In the genomic region with DNA sequence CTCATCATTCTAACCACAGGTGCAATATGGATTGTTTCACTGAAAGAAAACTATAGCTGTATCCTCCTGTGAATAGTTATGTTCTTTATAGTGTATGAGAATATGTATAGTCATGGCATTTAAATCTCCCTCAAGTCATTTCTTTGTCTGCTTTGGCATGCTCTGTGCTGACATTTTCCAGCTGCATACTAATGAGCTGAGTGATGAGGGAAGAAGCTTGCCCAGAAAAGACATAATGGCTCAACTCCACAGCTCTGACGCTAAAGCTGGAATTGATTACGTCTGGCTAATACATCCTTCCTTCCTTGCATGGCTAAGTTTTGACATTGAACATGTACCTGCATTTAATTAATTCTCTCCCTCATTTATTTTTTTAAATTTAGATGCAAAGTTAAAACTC, we compare ENCODE assay signal across 25 mouse cellular contexts.
DNase-seq lines count a peak whose midpoint lies in the region; ATAC-seq and TF ChIP-seq lines count a peak whose summit lies in the region.
"Had no signal": no experiment of that assay in that cellular context is flagged by ENCODE, and none has a peak within 500 bp of the region (broad histone marks: within the 10 kb centered on the region; RNA-seq: fewer than 3 reads in every experiment).

No protein-coding gene starts in this region.

- no peaks in the 10 kb centered on the region for H3K9me3 ChIP-seq in embryonic facial prominence, embryonic 11.5 days (replicated peaks; ENCODE audit: control insufficient read depth, low read length)
- no peaks in the 10 kb centered on the region for H3K9me3 ChIP-seq in embryonic facial prominence, embryonic 10.5 days
- H3K9me3 ChIP-seq in hindbrain, postnatal 0 days (ENCODE audit: low read length), result no peaks in the 10 kb centered on the region
- no peaks in the 10 kb centered on the region for H3K9me3 ChIP-seq in hindbrain, embryonic 13.5 days
- H3K9me3 ChIP-seq: embryonic facial prominence, embryonic 13.5 days; G1E; hindbrain, embryonic 12.5 days; kidney, embryonic 15.5 days; limb, embryonic 15.5 days; liver, embryonic 15.5 days; neural tube, embryonic 13.5 days had no signal

- TF ChIP-seq CTCF in hindbrain, postnatal 0 days (IDR thresholded peaks at IDR 0.05; ENCODE audit: low read depth), result no peak

- intact Hi-C loops in heart, postnatal 36 days (cut with DNase I), result no loop called here
- intact Hi-C loops in left cerebral cortex, postnatal 4 days (cut with DNase I), result no loop called here

- no peak overlapping the region for H3K9ac ChIP-seq in embryonic facial prominence, embryonic 11.5 days (replicated peaks; ENCODE audit: low read length)
- H3K9ac ChIP-seq in hindbrain, postnatal 0 days (replicated peaks; ENCODE audit: low read length), result no peak overlapping the region
- no peak overlapping the region for H3K9ac ChIP-seq in hindbrain, embryonic 13.5 days
- H3K9ac ChIP-seq: embryonic facial prominence, embryonic 13.5 days; hindbrain, embryonic 12.5 days; kidney, embryonic 15.5 days; limb, embryonic 15.5 days; liver, embryonic 15.5 days; neural tube, embryonic 13.5 days had no signal

- DNase-seq in embryonic facial prominence, embryonic 11.5 days (ENCODE audit: low spot score), result peak; percentile 28
- DNase-seq in embryonic facial prominence, embryonic 10.5 days (ENCODE audit: low spot score), result no peak
- DNase-seq in hindbrain, postnatal 0 days (ENCODE audit: low spot score), result peak; percentile 3
- peak; percentile 0 for DNase-seq in right cerebral cortex, adult 18-20 months
- no peak for DNase-seq in right cerebral cortex, postnatal 14 days
- DNase-seq in heart, postnatal 36 days, result no peak
- no peak for DNase-seq in left cerebral cortex, postnatal 4 days
- DNase-seq: adrenal gland, postnatal 25 days; cerebellum, adult 18-20 months; cerebellum, postnatal 25 days; gastrocnemius, adult 2 months; heart, postnatal 10 days; lung, postnatal 10 days; right cerebral cortex, postnatal 4 days had no signal

- 49% methylated on average over 2 of the region's 2 CpGs for WGBS in embryonic facial prominence, embryonic 11.5 days
- WGBS in embryonic facial prominence, embryonic 10.5 days, result 41% methylated on average over 2 of the region's 2 CpGs
- 29% methylated on average over 2 of the region's 2 CpGs for WGBS in hindbrain, postnatal 0 days
- WGBS in hindbrain, embryonic 13.5 days, result 36% methylated on average over 2 of the region's 2 CpGs

- no peak for ATAC-seq in embryonic facial prominence, embryonic 11.5 days (replicated peaks; ENCODE audit: insufficient number of reproducible peaks, low FRiP score, low TSS enrichment, low read depth)
- ATAC-seq in hindbrain, postnatal 0 days, result no peak
- no peak for ATAC-seq in hindbrain, embryonic 13.5 days (ENCODE audit: low FRiP score)
- ATAC-seq: intestine, embryonic 16.5 days had no signal

- no peaks in the 10 kb centered on the region for H3K27me3 ChIP-seq in embryonic facial prominence, embryonic 11.5 days (ENCODE audit: control insufficient read depth, insufficient read depth, low read length)
- no peaks in the 10 kb centered on the region for H3K27me3 ChIP-seq in embryonic facial prominence, embryonic 10.5 days (replicated peaks; ENCODE audit: low read depth, poor library complexity, severe bottlenecking)
- no peaks in the 10 kb centered on the region for H3K27me3 ChIP-seq in hindbrain, postnatal 0 days (ENCODE audit: insufficient read depth, low read length)
- no peaks in the 10 kb centered on the region for H3K27me3 ChIP-seq in hindbrain, embryonic 13.5 days
- H3K27me3 ChIP-seq: embryonic facial prominence, embryonic 13.5 days; hindbrain, embryonic 12.5 days; kidney, embryonic 15.5 days; limb, embryonic 15.5 days; liver, embryonic 15.5 days; neural tube, embryonic 13.5 days had no signal

- no peaks in the 10 kb centered on the region for H3K4me1 ChIP-seq in embryonic facial prominence, embryonic 11.5 days (ENCODE audit: control insufficient read depth, insufficient read depth, low read length)
- H3K4me1 ChIP-seq in embryonic facial prominence, embryonic 10.5 days, result no peaks in the 10 kb centered on the region
- H3K4me1 ChIP-seq in hindbrain, postnatal 0 days (ENCODE audit: insufficient read depth, low read length), result no peaks in the 10 kb centered on the region
- no peaks in the 10 kb centered on the region for H3K4me1 ChIP-seq in hindbrain, embryonic 13.5 days (replicated peaks)
- H3K4me1 ChIP-seq: embryonic facial prominence, embryonic 13.5 days; hindbrain, embryonic 12.5 days; kidney, embryonic 15.5 days; limb, embryonic 15.5 days; liver, embryonic 15.5 days; neural tube, embryonic 13.5 days had no signal

- no peak overlapping the region for H3K4me2 ChIP-seq in embryonic facial prominence, embryonic 11.5 days (ENCODE audit: low read depth, low read length)
- no peak overlapping the region for H3K4me2 ChIP-seq in hindbrain, postnatal 0 days (ENCODE audit: low read depth, low read length)
- H3K4me2 ChIP-seq in hindbrain, embryonic 13.5 days, result no peak overlapping the region
- H3K4me2 ChIP-seq: embryonic facial prominence, embryonic 13.5 days; heart, embryonic 11.5 days; hindbrain, embryonic 12.5 days; kidney, embryonic 15.5 days; limb, embryonic 15.5 days; liver, embryonic 15.5 days; neural tube, embryonic 13.5 days had no signal

- H3K27ac ChIP-seq in embryonic facial prominence, embryonic 11.5 days (replicated peaks; ENCODE audit: low read depth, low read length), result no peak overlapping the region
- no peak overlapping the region for H3K27ac ChIP-seq in embryonic facial prominence, embryonic 10.5 days (replicated peaks)
- H3K27ac ChIP-seq in hindbrain, postnatal 0 days, result no peak overlapping the region
- H3K27ac ChIP-seq in hindbrain, embryonic 13.5 days, result no peak overlapping the region
- H3K27ac ChIP-seq: embryonic facial prominence, embryonic 13.5 days; gastrocnemius, adult 2 months; hindbrain, embryonic 12.5 days; kidney, embryonic 15.5 days; limb, embryonic 15.5 days; liver, embryonic 15.5 days; neural tube, embryonic 13.5 days; stomach, postnatal 0 days had no signal

- no peaks in the 10 kb centered on the region for H3K36me3 ChIP-seq in embryonic facial prominence, embryonic 11.5 days (replicated peaks; ENCODE audit: control insufficient read depth, insufficient read depth, low read depth, low read length)
- H3K36me3 ChIP-seq in embryonic facial prominence, embryonic 10.5 days (replicated peaks), result no peaks in the 10 kb centered on the region
- no peaks in the 10 kb centered on the region for H3K36me3 ChIP-seq in hindbrain, postnatal 0 days (ENCODE audit: insufficient read depth, low read length)
- H3K36me3 ChIP-seq in hindbrain, embryonic 13.5 days, result no peaks in the 10 kb centered on the region
- H3K36me3 ChIP-seq: embryonic facial prominence, embryonic 13.5 days; G1E; hindbrain, embryonic 12.5 days; kidney, embryonic 15.5 days; limb, embryonic 15.5 days; liver, embryonic 15.5 days; neural tube, embryonic 13.5 days had no signal

- no peak overlapping the region for H3K4me3 ChIP-seq in embryonic facial prominence, embryonic 11.5 days (ENCODE audit: low read depth, low read length)
- H3K4me3 ChIP-seq in embryonic facial prominence, embryonic 10.5 days, result no peak overlapping the region
- H3K4me3 ChIP-seq in hindbrain, postnatal 0 days (ENCODE audit: low read length), result no peak overlapping the region
- no peak overlapping the region for H3K4me3 ChIP-seq in hindbrain, embryonic 13.5 days
- H3K4me3 ChIP-seq: embryonic facial prominence, embryonic 13.5 days; gastrocnemius, adult 2 months; hindbrain, embryonic 12.5 days; kidney, embryonic 15.5 days; limb, embryonic 15.5 days; liver, embryonic 15.5 days; neural tube, embryonic 13.5 days had no signal

Comparison
In these comparisons a context has a peak if more than half of its experiments do, and no peak if none do; other contexts are left out.
1. DNase-seq: peak in embryonic facial prominence, embryonic 11.5 days (single experiment), hindbrain, postnatal 0 days (single experiment) and right cerebral cortex, adult 18-20 months (single experiment); none in embryonic facial prominence, embryonic 10.5 days (single experiment), right cerebral cortex, postnatal 14 days (single experiment), heart, postnatal 36 days (0 of 2) and left cerebral cortex, postnatal 4 days (single experiment).